Mouse (Mus musculus) midbrain, embryonic 10.5 days (tissue): ENCODE data around the gene Rhox1. TPM values are rescaled to one million over a fixed set of nuclear protein-coding genes. Genes with fewer than 3 reads are reported as not detected.

Source experiments
- polyA plus RNA-seq: library from polyadenylated mRNA; unstranded; fragments of >200 nt; fragmentation: Nextera tagmentation; extraction: Ambion mirVana; gene quantifications from 2 replicates; pipeline ENCODE4 v1.2.1, GENCODE M21; 2016

Rhox1 gene
- polyA plus RNA-seq, 1 experiment from 2014 or later: not detected

Other genes with a start within 250 kb of the Rhox1 start
- 32.3 and 39.8 TPM in 2 replicates for gene Sept6, start 230.5 kb downstream of the Rhox1 start, polyA plus RNA-seq
- gene Sowahd, start 173.4 kb downstream of the Rhox1 start, polyA plus RNA-seq: not detected in 2 replicates
- gene Rpl39, start 136.9 kb downstream of the Rhox1 start, polyA plus RNA-seq: 366 and 467 TPM in 2 replicates
- gene Upf3b, start 111.9 kb downstream of the Rhox1 start, polyA plus RNA-seq: 19.3 and 20.8 TPM in 2 replicates
- gene Nkap, start 95.5 kb downstream of the Rhox1 start, polyA plus RNA-seq: 19.8 and 20.7 TPM in 2 replicates
- gene Akap14, start 53.4 kb downstream of the Rhox1 start, polyA plus RNA-seq: 0.15 and 0.31 TPM in 2 replicates
- gene Ndufa1, start 31.1 kb downstream of the Rhox1 start, polyA plus RNA-seq: 401 and 420 TPM in 2 replicates
- gene Rnf113a1, start 31.0 kb downstream of the Rhox1 start, polyA plus RNA-seq: 13.0 and 14.1 TPM in 2 replicates
- gene Gm9, start 11.2 kb downstream of the Rhox1 start, polyA plus RNA-seq: not detected in 2 replicates
- 0.26 TPM in 1 of 2 replicates, not detected in the other for gene Rhox2a, start 22.7 kb upstream of the Rhox1 start, polyA plus RNA-seq
- gene Rhox3a, start 27.7 kb upstream of the Rhox1 start, polyA plus RNA-seq: not detected in 2 replicates
- not detected in 2 replicates for gene Rhox4a, start 43.1 kb upstream of the Rhox1 start, polyA plus RNA-seq
- not detected in 2 replicates for gene Rhox3a2, start 157.8 kb upstream of the Rhox1 start, polyA plus RNA-seq
- gene Rhox4a2, start 168.6 kb upstream of the Rhox1 start, polyA plus RNA-seq: 0.20 and 0.21 TPM in 2 replicates
- not detected in 2 replicates for gene Rhox2b, start 189.8 kb upstream of the Rhox1 start, polyA plus RNA-seq
- 0.20 and 0.48 TPM in 2 replicates for gene Rhox4b, start 210.2 kb upstream of the Rhox1 start, polyA plus RNA-seq
- gene Rhox2c, start 231.4 kb upstream of the Rhox1 start, polyA plus RNA-seq: 0.57 TPM in 1 of 2 replicates, not detected in the other
- not detected in 2 replicates for gene Rhox3c, start 236.3 kb upstream of the Rhox1 start, polyA plus RNA-seq